Mouse (Mus musculus) bone marrow macrophage, adult 2 months (primary cell): ENCODE measurements around the gene Shisa3.

Experiments
- CTCF ChIP-seq: IDR thresholded peaks from 2 replicates; pipeline ENCODE4 v1.5.1; 2012; ENCODE audit warnings: low read depth, mild to moderate bottlenecking, low read length, moderate library complexity
- POLR2A ChIP-seq: IDR thresholded peaks from 2 replicates; pipeline ENCODE4 v1.6.1; 2012; ENCODE audit warnings: mild to moderate bottlenecking, low read depth, low read length, borderline replicate concordance

DNA sequence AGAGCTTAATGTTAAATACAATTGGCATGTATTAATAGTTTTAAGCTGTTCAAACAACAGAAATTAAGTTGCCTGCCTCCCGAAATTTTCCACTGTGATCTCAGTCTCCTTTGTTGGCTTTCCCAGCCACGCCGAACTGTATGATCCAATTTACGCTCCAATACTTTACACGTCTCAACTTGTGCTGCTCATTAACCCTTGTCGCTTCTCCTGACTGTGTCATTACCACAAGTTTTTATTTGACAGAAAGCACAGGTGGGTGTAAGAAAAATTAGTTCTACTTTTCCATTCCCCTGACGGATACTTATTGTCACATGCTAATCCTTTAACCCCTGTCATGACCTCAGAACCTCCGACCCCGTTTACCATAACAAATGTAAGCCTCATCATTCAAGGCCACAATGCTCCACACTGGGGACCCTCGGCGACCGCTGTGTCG, 49.2 kb downstream of the Shisa3 start:
- TF ChIP-seq POLR2A (no peak), CTCF (no peak)
